In the genomic region with DNA sequence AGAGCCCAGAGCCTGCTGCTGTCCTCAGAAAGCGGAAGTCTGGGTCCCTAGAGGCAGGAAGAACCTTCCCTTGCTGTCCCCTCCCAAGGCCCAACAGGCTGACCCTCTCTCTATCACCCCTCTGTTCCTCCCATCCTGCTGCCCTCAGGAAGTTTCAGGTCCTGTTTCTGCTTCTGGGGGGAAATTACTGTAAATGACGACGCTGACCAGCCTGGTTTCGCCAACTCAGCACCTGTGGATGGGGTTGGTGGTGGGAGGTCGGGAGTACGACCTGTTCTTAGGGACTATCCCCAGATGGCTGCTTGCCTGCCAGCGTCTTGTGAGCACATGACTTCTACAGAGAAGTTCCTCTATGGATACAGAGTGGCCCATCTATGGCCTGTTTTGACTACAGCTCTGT, we compare ENCODE assay signal across 8 mouse cellular contexts. TPM values are rescaled to one million over a fixed set of nuclear protein-coding genes. Genes with fewer than 3 reads are reported as not detected.
DNase-seq lines count a peak whose midpoint lies in the region; ATAC-seq and TF ChIP-seq lines count a peak whose summit lies in the region.

Gene C1qb (minus strand): TSS at position 87 of the 400 bp plus-strand sequence.

- TF ChIP-seq CTCF in kidney, adult 2 months (conservative IDR thresholded peaks at IDR 0.05; ENCODE audit: insufficient read depth, insufficient read length, low read depth, low read length), result no peak

- H3K27me3 ChIP-seq in kidney, adult 2 months (replicated peaks; ENCODE audit: control insufficient read depth, insufficient read depth, low read length), result no peaks in the 10 kb centered on the region
- no peaks in the 10 kb centered on the region for H3K27me3 ChIP-seq in liver, embryonic 16.5 days (ENCODE audit: control insufficient read depth, insufficient read depth, low read depth, low read length)

- no peak within 1 kb of the TSS for H3K9ac ChIP-seq in liver, embryonic 16.5 days (ENCODE audit: low read depth, low read length)

- no peaks in the 10 kb centered on the region for H3K36me3 ChIP-seq in kidney, adult 2 months (ENCODE audit: control insufficient read depth, insufficient read depth, low read length)
- no peaks in the 10 kb centered on the region for H3K36me3 ChIP-seq in liver, embryonic 16.5 days (ENCODE audit: control insufficient read depth, insufficient read depth)

- H3K4me2 ChIP-seq in liver, embryonic 16.5 days (ENCODE audit: low read depth, low read length), result no peak within 1 kb of the TSS

- peak; percentile 36 for DNase-seq in kidney, adult 2 months
- no peak for DNase-seq in kidney, postnatal 14 days
- peak; percentile 61 for DNase-seq in brain, adult 2 months (ENCODE audit: low read depth, low spot score)
- peak; percentile 34 to 77 for DNase-seq in heart, adult 18-20 months
- no peak for DNase-seq in large intestine, adult 2 months (ENCODE audit: low read depth, low spot score)
- DNase-seq in cerebellum, postnatal 36 days, result no peak
- DNase-seq in embryo, embryonic 9.5 days (ENCODE audit: extremely low spot score), result no peak

- H3K4me1 ChIP-seq in kidney, adult 2 months (ENCODE audit: control insufficient read depth, insufficient read depth, low read length), result no peaks in the 10 kb centered on the region
- no peaks in the 10 kb centered on the region for H3K4me1 ChIP-seq in liver, embryonic 16.5 days (ENCODE audit: control insufficient read depth, low read depth, low read length)

- H3K27ac ChIP-seq in kidney, adult 2 months (ENCODE audit: insufficient read depth, low read depth, low read length), result no peak within 1 kb of the TSS
- no peak within 1 kb of the TSS for H3K27ac ChIP-seq in liver, embryonic 16.5 days (ENCODE audit: low read length)

- WGBS in kidney, adult 2 months, result 59% methylated on average over 7 of the region's 7 CpGs
- WGBS in large intestine, adult 2 months, result 73% methylated on average over 7 of the region's 7 CpGs
- 29% methylated on average over 7 of the region's 7 CpGs for WGBS in liver, embryonic 16.5 days (ENCODE audit: insufficient replicate concordance)

- ATAC-seq in liver, embryonic 16.5 days (ENCODE audit: low read depth), result peak; percentile 41; the same call in 1 of the 2 replicates

- no peak within 1 kb of the TSS; the same call in 1 of the 2 replicates for H3K4me3 ChIP-seq in kidney, adult 2 months (ENCODE audit: insufficient read depth, low read depth, low read length)
- no peak within 1 kb of the TSS; the same call in 1 of the 2 replicates for H3K4me3 ChIP-seq in liver, embryonic 16.5 days (ENCODE audit: low read depth, low read length)

- no peak for TF ChIP-seq POLR2A in kidney, adult 2 months (IDR thresholded peaks at IDR 0.05; ENCODE audit: low read depth, low read length)

- H3K9me3 ChIP-seq in liver, embryonic 16.5 days (replicated peaks; ENCODE audit: control insufficient read depth, low read length), result no peaks in the 10 kb centered on the region

RNA-seq across cellular contexts. Expression of gene C1qb, which starts in this region (rescaled TPM):
- 52.2 and 58.5 TPM in 2 replicates for polyA plus RNA-seq in kidney, adult 2 months (2012; rRNA removed)
- total RNA-seq in heart, adult 18-20 months (2021), result 10 to 100 TPM; 42.6 to 54.2 TPM
- 112 and 139 TPM in 2 replicates for polyA plus RNA-seq in large intestine, adult 2 months (2012; rRNA removed)
- 129 and 142 TPM in 2 replicates for polyA plus RNA-seq in liver, embryonic 16.5 days (2015; fragmentation: Nextera tagmentation; extraction: Ambion mirVana)

Comparison
In these comparisons a context has a peak if more than half of its experiments do, and no peak if none do; other contexts are left out.
1. DNase-seq: peak in kidney, adult 2 months (single experiment), brain, adult 2 months (single experiment) and heart, adult 18-20 months (2 of 2); none in kidney, postnatal 14 days (single experiment), large intestine, adult 2 months (single experiment), cerebellum, postnatal 36 days (0 of 2) and embryo, embryonic 9.5 days (single experiment).